Mouse (Mus musculus) heart, postnatal 10 days (tissue): ENCODE data around the gene Gm8890. TPM values are rescaled to one million over a fixed set of nuclear protein-coding genes. Genes with fewer than 3 reads are reported as not detected.
"Not testable (repeated sequence)": the region's sequence is repeated elsewhere in the genome, so short reads cannot be mapped to it uniquely, and the experiment has no call there.

Source experiments
- DNase-seq, 2 experiments: peaks; one replicate each; pipeline ENCODE4 v3.0.0; 2021
- intact Hi-C: fragments of 180-260 bp; cut with DNase I; formaldehyde crosslinking; loops from one replicate; pipeline ENCODE4 v1.15.1; 2025
- total RNA-seq, 2 experiments: library from RNA; stranded (reverse); gene quantifications; 2 replicates each; pipeline ENCODE4 v1.2.3; 2021

The Gm8890 gene
- not detected for total RNA-seq

GRCm38 (mm10) chr5:11255733-11256132, at the start of gene Gm8890:
Gene Gm8890 (plus strand): TSS chr5:11256033.
- DNase-seq, intact Hi-C loops: not testable (repeated sequence)

GRCm38 (mm10) chr5:11256221-11256620, 388 bp downstream of the Gm8890 start:
- DNase-seq, intact Hi-C loops: not testable (repeated sequence)

Other genes with a start within 250 kb of the Gm8890 start
- gene Gm8879, start 128.4 kb upstream of the Gm8890 start, total RNA-seq: not detected
- gene Gm5861, start 73.0 kb upstream of the Gm8890 start, total RNA-seq: not detected
- gene Speer1, start 85.5 kb downstream of the Gm8890 start, total RNA-seq: not detected
- not detected for gene Gm8897, start 160.4 kb downstream of the Gm8890 start, total RNA-seq
- not detected for gene Gm8906, start 246.7 kb downstream of the Gm8890 start, total RNA-seq